Mouse (Mus musculus): ENCODE measurements around the gene Cacfd1. TPM values are rescaled to one million over a fixed set of nuclear protein-coding genes. Genes with fewer than 3 reads are reported as not detected.
A peak's percentile ranks its signal among the peaks of the same experiment; 100 is the strongest.

Cacfd1 gene
- 91.0 and 97.4 TPM in 2 replicates for polyA plus RNA-seq (2016; fragmentation: Nextera tagmentation; extraction: Ambion mirVana)

- Histone ChIP-seq H3K9me3 (no peaks in the 10 kb centered on the region), H3K4me3 (peak within 1 kb of the TSS; percentile 86), H3K27ac (replicated peaks) (peak within 1 kb of the TSS; percentile 95), H3K27me3 (replicated peaks; ENCODE audit: low read depth, poor library complexity, severe bottlenecking) (peaks cover 11% of the 10 kb centered on the region; the same call in 1 of the 2 replicates), H3K4me1 (peaks cover 26% of the 10 kb centered on the region), H3K36me3 (replicated peaks) (peaks cover 23% of the 10 kb centered on the region)
- DNase-seq (ENCODE audit: low spot score) = peak; percentile 95
- WGBS = under 1% methylated on average over 43 of the region's 43 CpGs
These were observed at the start of gene Cacfd1 for GRCm38 (mm10) chr2:27009714-27010244. Cacfd1 (plus strand) TSS chr2:27009926.

- Histone ChIP-seq H3K9me3 (no peaks in the 10 kb centered on the region), H3K36me3 (replicated peaks) (peaks cover 63% of the 10 kb centered on the region), H3K27me3 (replicated peaks; ENCODE audit: low read depth, poor library complexity, severe bottlenecking) (no peaks in the 10 kb centered on the region), H3K4me3 (no peak overlapping the region), H3K27ac (replicated peaks) (no peak overlapping the region), H3K4me1 (peaks cover 26% of the 10 kb centered on the region)
- WGBS = 82% methylated on average over 4 of the region's 4 CpGs
- DNase-seq (ENCODE audit: low spot score) = no peak
These were observed 49.0 kb upstream of the Cacfd1 start for GRCm38 (mm10) chr2:26960756-26961155.

- Histone ChIP-seq H3K4me3 (peak within 1 kb of the TSS; percentile 86), H3K27ac (replicated peaks) (peak within 1 kb of the TSS; percentile 98), H3K4me1 (peaks cover 26% of the 10 kb centered on the region), H3K27me3 (replicated peaks; ENCODE audit: low read depth, poor library complexity, severe bottlenecking) (no peaks in the 10 kb centered on the region), H3K36me3 (replicated peaks) (peaks cover 32% of the 10 kb centered on the region), H3K9me3 (peaks cover 6% of the 10 kb centered on the region; the same call in 1 of the 2 replicates)
- WGBS = under 1% methylated on average over 50 of the region's 50 CpGs
- peak; percentile 94 for DNase-seq (ENCODE audit: low spot score)
These were observed 45.6 kb upstream of the Cacfd1 start, which contains the start of gene Rexo4 for GRCm38 (mm10) chr2:26963923-26964723. Rexo4 (minus strand) TSS chr2:26964386.

GRCm38 (mm10) chr2:26964724-26965370 is 44.9 kb upstream of the Cacfd1 start:
- 18% methylated on average over 14 of the region's 14 CpGs for WGBS
- Histone ChIP-seq H3K27ac (replicated peaks) (peak overlapping the region; percentile 98), H3K27me3 (replicated peaks; ENCODE audit: low read depth, poor library complexity, severe bottlenecking) (no peaks in the 10 kb centered on the region), H3K36me3 (replicated peaks) (peaks cover 26% of the 10 kb centered on the region), H3K9me3 (peaks cover 6% of the 10 kb centered on the region; the same call in 1 of the 2 replicates), H3K4me1 (peaks cover 26% of the 10 kb centered on the region), H3K4me3 (peak overlapping the region; percentile 86)
- no peak for DNase-seq (ENCODE audit: low spot score)

GRCm38 (mm10) chr2:26967262-26967661 is 42.5 kb upstream of the Cacfd1 start:
- WGBS = 79% methylated on average over 2 of the region's 2 CpGs
- peaks cover 23% of the 10 kb centered on the region for H3K4me1 ChIP-seq
- H3K27ac ChIP-seq (replicated peaks) = no peak overlapping the region
- H3K27me3 ChIP-seq (replicated peaks; ENCODE audit: low read depth, poor library complexity, severe bottlenecking) = no peaks in the 10 kb centered on the region
- H3K9me3 ChIP-seq = peaks cover 6% of the 10 kb centered on the region; the same call in 1 of the 2 replicates
- H3K36me3 ChIP-seq (replicated peaks) = peaks cover 2% of the 10 kb centered on the region
- DNase-seq (ENCODE audit: low spot score) = no peak
- no peak overlapping the region for H3K4me3 ChIP-seq

- Histone ChIP-seq H3K9me3 (no peaks in the 10 kb centered on the region), H3K4me3 (no peak within 1 kb of the TSS), H3K36me3 (replicated peaks) (no peaks in the 10 kb centered on the region), H3K27ac (replicated peaks) (no peak within 1 kb of the TSS; the same call in 1 of the 2 replicates), H3K27me3 (replicated peaks; ENCODE audit: low read depth, poor library complexity, severe bottlenecking) (no peaks in the 10 kb centered on the region), H3K4me1 (peaks cover 17% of the 10 kb centered on the region)
- WGBS = 78% methylated on average over 3 of the region's 3 CpGs
- DNase-seq (ENCODE audit: low spot score) = no peak
These were observed 36.6 kb upstream of the Cacfd1 start, which contains the start of gene Adamts13 for GRCm38 (mm10) chr2:26973116-26973515. Adamts13 (plus strand) TSS chr2:26973416.

- Histone ChIP-seq H3K4me1 (peaks cover 17% of the 10 kb centered on the region), H3K36me3 (replicated peaks) (no peaks in the 10 kb centered on the region), H3K9me3 (no peaks in the 10 kb centered on the region), H3K4me3 (no peak overlapping the region), H3K27ac (replicated peaks) (no peak overlapping the region), H3K27me3 (replicated peaks; ENCODE audit: low read depth, poor library complexity, severe bottlenecking) (no peaks in the 10 kb centered on the region)
- 60% methylated on average over 4 of the region's 4 CpGs for WGBS
- DNase-seq (ENCODE audit: low spot score) = peak; percentile 16
These were observed 35.8 kb upstream of the Cacfd1 start for GRCm38 (mm10) chr2:26973960-26974359.

GRCm38 (mm10) chr2:26980361-26980760 is 29.4 kb upstream of the Cacfd1 start:
- no peak for DNase-seq (ENCODE audit: low spot score)
- H3K27ac ChIP-seq (replicated peaks) = no peak overlapping the region
- 80% methylated on average over 1 of the region's 1 CpGs for WGBS
- no peaks in the 10 kb centered on the region for H3K9me3 ChIP-seq
- no peaks in the 10 kb centered on the region for H3K4me1 ChIP-seq
- no peak overlapping the region for H3K4me3 ChIP-seq
- no peaks in the 10 kb centered on the region for H3K36me3 ChIP-seq (replicated peaks)
- no peaks in the 10 kb centered on the region for H3K27me3 ChIP-seq (replicated peaks; ENCODE audit: low read depth, poor library complexity, severe bottlenecking)

- Histone ChIP-seq H3K36me3 (replicated peaks) (no peaks in the 10 kb centered on the region), H3K4me1 (no peaks in the 10 kb centered on the region), H3K9me3 (no peaks in the 10 kb centered on the region), H3K4me3 (no peak overlapping the region), H3K27ac (replicated peaks) (no peak overlapping the region), H3K27me3 (replicated peaks; ENCODE audit: low read depth, poor library complexity, severe bottlenecking) (no peaks in the 10 kb centered on the region)
- no peak for DNase-seq (ENCODE audit: low spot score)
- WGBS = 70% methylated on average over 2 of the region's 2 CpGs
These were observed 25.5 kb upstream of the Cacfd1 start for GRCm38 (mm10) chr2:26984179-26984578.

- Histone ChIP-seq H3K9me3 (no peaks in the 10 kb centered on the region), H3K4me1 (no peaks in the 10 kb centered on the region), H3K4me3 (no peak overlapping the region), H3K36me3 (replicated peaks) (no peaks in the 10 kb centered on the region), H3K27me3 (replicated peaks; ENCODE audit: low read depth, poor library complexity, severe bottlenecking) (no peaks in the 10 kb centered on the region), H3K27ac (replicated peaks) (no peak overlapping the region)
- 85% methylated on average over 5 of the region's 5 CpGs for WGBS
- DNase-seq (ENCODE audit: low spot score) = no peak
These were observed 25.1 kb upstream of the Cacfd1 start for GRCm38 (mm10) chr2:26984640-26985039.

GRCm38 (mm10) chr2:26993936-26994335 is 15.8 kb upstream of the Cacfd1 start:
- no peaks in the 10 kb centered on the region for H3K4me1 ChIP-seq
- H3K27ac ChIP-seq (replicated peaks) = no peak overlapping the region
- no peak overlapping the region for H3K4me3 ChIP-seq
- H3K36me3 ChIP-seq (replicated peaks) = no peaks in the 10 kb centered on the region
- no peaks in the 10 kb centered on the region for H3K9me3 ChIP-seq
- WGBS = 83% methylated on average over 3 of the region's 3 CpGs
- DNase-seq (ENCODE audit: low spot score) = no peak
- H3K27me3 ChIP-seq (replicated peaks; ENCODE audit: low read depth, poor library complexity, severe bottlenecking) = no peaks in the 10 kb centered on the region

GRCm38 (mm10) chr2:26997498-26997897 is 12.2 kb upstream of the Cacfd1 start:
- H3K27me3 ChIP-seq (replicated peaks; ENCODE audit: low read depth, poor library complexity, severe bottlenecking) = no peaks in the 10 kb centered on the region
- H3K36me3 ChIP-seq (replicated peaks) = no peaks in the 10 kb centered on the region
- WGBS = 82% methylated on average over 1 of the region's 1 CpGs
- DNase-seq (ENCODE audit: low spot score) = no peak
- no peaks in the 10 kb centered on the region for H3K9me3 ChIP-seq
- H3K4me1 ChIP-seq = no peaks in the 10 kb centered on the region
- H3K27ac ChIP-seq (replicated peaks) = no peak overlapping the region
- H3K4me3 ChIP-seq = no peak overlapping the region
